8 mouse cellular contexts compared by ENCODE assay signal in the genomic region with DNA sequence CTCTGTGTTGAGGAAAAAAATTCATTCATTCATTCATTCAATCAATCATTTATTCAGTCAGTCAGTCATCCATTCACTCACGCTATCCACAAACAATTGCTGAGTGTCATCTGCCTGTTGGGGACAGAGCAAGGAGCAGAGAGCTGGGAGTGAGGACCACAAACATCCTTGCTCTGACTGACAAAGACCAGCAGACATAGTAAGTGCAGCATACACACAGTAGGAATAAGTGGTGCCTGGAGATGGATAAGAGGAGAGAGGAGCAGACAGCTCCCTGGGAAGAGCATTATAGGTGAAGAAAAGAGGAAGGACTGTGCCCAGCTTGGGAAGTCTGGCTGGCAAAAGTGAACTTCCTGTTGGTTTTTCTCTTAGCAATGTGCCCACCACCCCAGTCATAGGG. TPM values are rescaled to one million over a fixed set of nuclear protein-coding genes. Genes with fewer than 3 reads are reported as not detected.
DNase-seq lines count a peak whose midpoint lies in the region; ATAC-seq and TF ChIP-seq lines count a peak whose summit lies in the region.

No protein-coding gene starts in this region.

- no peaks in the 10 kb centered on the region for H3K27me3 ChIP-seq in heart, embryonic 12.5 days (replicated peaks)
- no peaks in the 10 kb centered on the region for H3K27me3 ChIP-seq in lung, embryonic 15.5 days
- H3K27me3 ChIP-seq in liver, embryonic 15.5 days: no peaks in the 10 kb centered on the region
- H3K27me3 ChIP-seq in thymus, adult 2 months (ENCODE audit: control insufficient read depth, insufficient read depth, low read length): no peaks in the 10 kb centered on the region

- no peaks in the 10 kb centered on the region for H3K36me3 ChIP-seq in heart, embryonic 12.5 days
- no peaks in the 10 kb centered on the region for H3K36me3 ChIP-seq in lung, embryonic 15.5 days
- no peaks in the 10 kb centered on the region for H3K36me3 ChIP-seq in liver, embryonic 15.5 days (replicated peaks)
- H3K36me3 ChIP-seq in thymus, adult 2 months (ENCODE audit: control insufficient read depth, insufficient read depth, low read length): no peaks in the 10 kb centered on the region

- H3K9ac ChIP-seq in heart, embryonic 12.5 days: no peak overlapping the region
- H3K9ac ChIP-seq in lung, embryonic 15.5 days: no peak overlapping the region
- no peak overlapping the region for H3K9ac ChIP-seq in liver, embryonic 15.5 days

- 0 out of 2 replicates have a peak, but pooled peaks have one; percentile 18 for ATAC-seq in heart, embryonic 12.5 days (ENCODE audit: insufficient number of reproducible peaks, low FRiP score)
- no peak for ATAC-seq in lung, embryonic 15.5 days (ENCODE audit: borderline replicate concordance, extremely low read depth, low FRiP score, low TSS enrichment)
- no peak for ATAC-seq in liver, embryonic 15.5 days (ENCODE audit: insufficient read depth)

- TF ChIP-seq POLR2A in cortical plate, adult 2 months (IDR thresholded peaks at IDR 0.05; ENCODE audit: extremely low read depth, insufficient read depth, low read length): no peak
- TF ChIP-seq POLR2A in thymus, adult 2 months (IDR thresholded peaks at IDR 0.05; ENCODE audit: control insufficient read depth, extremely low read depth, insufficient read depth, low read length, poor library complexity): no peak

- no peaks in the 10 kb centered on the region for H3K9me3 ChIP-seq in heart, embryonic 12.5 days (replicated peaks)
- no peaks in the 10 kb centered on the region for H3K9me3 ChIP-seq in lung, embryonic 15.5 days
- no peaks in the 10 kb centered on the region for H3K9me3 ChIP-seq in liver, embryonic 15.5 days (replicated peaks)

- TF ChIP-seq CTCF in cortical plate, adult 2 months (IDR thresholded peaks at IDR 0.05; ENCODE audit: extremely low read depth, insufficient read depth, low read length): no peak
- no peak for TF ChIP-seq CTCF in thymus, adult 2 months (IDR thresholded peaks at IDR 0.05; ENCODE audit: borderline replicate concordance, control insufficient read depth, extremely low read depth, insufficient read depth, low read length, poor library complexity)

- H3K4me1 ChIP-seq in heart, embryonic 12.5 days (replicated peaks): peaks cover 9% of the 10 kb centered on the region
- H3K4me1 ChIP-seq in lung, embryonic 15.5 days: peaks cover 9% of the 10 kb centered on the region
- H3K4me1 ChIP-seq in cortical plate, adult 2 months (ENCODE audit: control insufficient read depth, insufficient read depth, low read length): no peaks in the 10 kb centered on the region
- 0 out of 2 replicates have a peak, but pooled peaks cover 5% of the 10 kb centered on the region for H3K4me1 ChIP-seq in liver, embryonic 15.5 days (replicated peaks)
- peaks cover 9% of the 10 kb centered on the region for H3K4me1 ChIP-seq in thymus, adult 2 months (replicated peaks; ENCODE audit: control insufficient read depth, insufficient read depth, low read length)

- H3K4me3 ChIP-seq in heart, embryonic 12.5 days: no peak overlapping the region
- H3K4me3 ChIP-seq in lung, embryonic 15.5 days: no peak overlapping the region
- H3K4me3 ChIP-seq in cortical plate, adult 2 months (ENCODE audit: insufficient read depth, low read length): no peak overlapping the region
- H3K4me3 ChIP-seq in liver, embryonic 15.5 days (replicated peaks): no peak overlapping the region
- no peak overlapping the region for H3K4me3 ChIP-seq in thymus, adult 2 months (ENCODE audit: control insufficient read depth, insufficient read depth, low read length)

- DNase-seq in heart, postnatal 10 days: no peak
- DNase-seq in lung, postnatal 14 days: no peak
- no peak for DNase-seq in cerebellum, postnatal 10 days
- no peak for DNase-seq in thymus, adult 2 months

- 79% methylated on average over 1 of the region's 1 CpGs for WGBS in heart, embryonic 12.5 days
- 77% methylated on average over 1 of the region's 1 CpGs for WGBS in lung, embryonic 15.5 days
- WGBS in liver, embryonic 15.5 days (ENCODE audit: insufficient replicate concordance): 50% methylated on average over 1 of the region's 1 CpGs
- WGBS in thymus, adult 2 months: 46% methylated on average over 1 of the region's 1 CpGs

- peak overlapping the region; percentile 54 for H3K4me2 ChIP-seq in heart, embryonic 12.5 days
- H3K4me2 ChIP-seq in lung, embryonic 15.5 days: peak overlapping the region; percentile 34
- H3K4me2 ChIP-seq in liver, embryonic 15.5 days: peak overlapping the region; percentile 18; the same call in 1 of the 2 replicates

- H3K27ac ChIP-seq in heart, embryonic 12.5 days (ENCODE audit: poor library complexity, severe bottlenecking): no peak overlapping the region
- peak overlapping the region; percentile 58 for H3K27ac ChIP-seq in lung, embryonic 15.5 days
- 0 out of 2 replicates have a peak overlapping the region, but pooled peaks have one; percentile 25 for H3K27ac ChIP-seq in cortical plate, adult 2 months (ENCODE audit: insufficient read depth, low read length)
- H3K27ac ChIP-seq in liver, embryonic 15.5 days (replicated peaks): no peak overlapping the region
- H3K27ac ChIP-seq in thymus, adult 2 months (ENCODE audit: control insufficient read depth, insufficient read depth, low read length): no peak overlapping the region

- intact Hi-C loops in heart, postnatal 10 days (cut with DNase I): loop anchor here (2.0 kb wide), 1 partner anchor 20 kb away; a partner anchor contains a TSS

RNA-seq across cellular contexts. Expression of a gene that starts 21.0 kb away (rescaled TPM):
- 7.2 and 9.6 TPM in 2 replicates for polyA plus RNA-seq in heart, embryonic 12.5 days (2016; fragmentation: Nextera tagmentation; extraction: Ambion mirVana)
- total RNA-seq in heart, postnatal 10 days (2021): 100 to 1,000 TPM; 222 to 225 TPM
- 8.8 and 10.1 TPM in 2 replicates for polyA plus RNA-seq in lung, embryonic 15.5 days (2015; fragmentation: Nextera tagmentation; extraction: Ambion mirVana)
- 70.1 and 76.0 TPM in 2 replicates for polyA plus RNA-seq in cortical plate, adult 2 months (2012; rRNA removed)
- polyA plus RNA-seq in liver, embryonic 15.5 days (2015; fragmentation: Nextera tagmentation; extraction: Ambion mirVana): 2.6 and 2.8 TPM in 2 replicates
- polyA plus RNA-seq in thymus, adult 2 months (2012; rRNA removed): 16.6 and 18.9 TPM in 2 replicates

Comparison
In these comparisons a context has a peak if more than half of its experiments do, and no peak if none do; other contexts are left out.
1. H3K27ac ChIP-seq: peak in lung, embryonic 15.5 days (single experiment) and cortical plate, adult 2 months (single experiment); none in heart, embryonic 12.5 days (single experiment), liver, embryonic 15.5 days (single experiment) and thymus, adult 2 months (single experiment).
2. Peak in every context shown above with its lines, with median percentiles within 50 percentile points of each other: H3K4me2 ChIP-seq.